Mouse (Mus musculus) E14TG2a.4 (cell line): Measurements from ENCODE around the gene E130308A19Rik.

Experiments used
- CTCF ChIP-seq: conservative IDR thresholded peaks from 2 replicates; pipeline ENCODE4 v1.5.1; 2014; ENCODE audit warnings: low read length
- NANOG ChIP-seq: IDR thresholded peaks from 2 replicates; pipeline ENCODE4 v1.6.1; 2014; ENCODE audit warnings: borderline replicate concordance, low read length, mixed read lengths
- POU5F1 ChIP-seq: IDR thresholded peaks from 2 replicates; pipeline ENCODE4 v1.6.1; 2014; ENCODE audit warnings: low read length, borderline replicate concordance

DNA sequence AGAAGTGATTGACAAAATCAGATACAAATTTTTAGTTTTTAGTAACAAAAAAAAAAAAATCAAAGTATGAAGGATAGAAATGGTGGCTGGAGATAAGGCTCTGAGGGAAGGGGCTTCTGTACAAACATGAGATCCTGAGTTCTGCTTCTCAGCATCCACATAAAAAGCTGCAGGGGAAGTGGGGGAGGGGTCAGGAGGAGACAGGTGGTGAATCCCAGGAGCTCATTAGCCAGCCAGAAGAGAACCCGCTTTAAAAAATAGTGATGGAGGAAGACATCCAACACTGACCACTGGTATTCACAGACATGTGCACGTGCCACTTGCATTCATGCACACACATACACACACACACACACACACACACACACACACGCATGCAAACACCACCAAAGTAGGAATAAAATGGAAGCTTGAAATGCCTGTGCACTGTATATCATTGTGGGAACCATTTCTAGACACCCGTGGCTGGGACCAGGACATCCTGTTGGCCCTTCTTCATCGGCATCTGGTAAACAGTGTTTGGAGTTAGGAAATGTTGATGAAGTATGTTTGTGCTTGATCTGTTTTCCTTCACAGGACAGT is 30.1 kb downstream of the E130308A19Rik start:
- TF ChIP-seq CTCF (no peak), POU5F1 (no peak), NANOG (no peak)
